Mouse (Mus musculus) lung, adult 2 months (tissue): ENCODE results near the gene Hoxd1.

Source experiments
- CTCF ChIP-seq: fragments of 200-500 bp; IDR thresholded peaks from 2 replicates; pipeline ENCODE4 v1.5.1; 2011; ENCODE audit warnings: mild to moderate bottlenecking, low read length, control low read depth; ENCODE audit not compliant: insufficient read depth
- POLR2A ChIP-seq: fragments of 200-500 bp; IDR thresholded peaks from 2 replicates; pipeline ENCODE4 v1.6.1; 2011; ENCODE audit warnings: low read depth, mild to moderate bottlenecking, control low read depth, low read length, borderline replicate concordance; ENCODE audit errors: extremely low read depth

DNA sequence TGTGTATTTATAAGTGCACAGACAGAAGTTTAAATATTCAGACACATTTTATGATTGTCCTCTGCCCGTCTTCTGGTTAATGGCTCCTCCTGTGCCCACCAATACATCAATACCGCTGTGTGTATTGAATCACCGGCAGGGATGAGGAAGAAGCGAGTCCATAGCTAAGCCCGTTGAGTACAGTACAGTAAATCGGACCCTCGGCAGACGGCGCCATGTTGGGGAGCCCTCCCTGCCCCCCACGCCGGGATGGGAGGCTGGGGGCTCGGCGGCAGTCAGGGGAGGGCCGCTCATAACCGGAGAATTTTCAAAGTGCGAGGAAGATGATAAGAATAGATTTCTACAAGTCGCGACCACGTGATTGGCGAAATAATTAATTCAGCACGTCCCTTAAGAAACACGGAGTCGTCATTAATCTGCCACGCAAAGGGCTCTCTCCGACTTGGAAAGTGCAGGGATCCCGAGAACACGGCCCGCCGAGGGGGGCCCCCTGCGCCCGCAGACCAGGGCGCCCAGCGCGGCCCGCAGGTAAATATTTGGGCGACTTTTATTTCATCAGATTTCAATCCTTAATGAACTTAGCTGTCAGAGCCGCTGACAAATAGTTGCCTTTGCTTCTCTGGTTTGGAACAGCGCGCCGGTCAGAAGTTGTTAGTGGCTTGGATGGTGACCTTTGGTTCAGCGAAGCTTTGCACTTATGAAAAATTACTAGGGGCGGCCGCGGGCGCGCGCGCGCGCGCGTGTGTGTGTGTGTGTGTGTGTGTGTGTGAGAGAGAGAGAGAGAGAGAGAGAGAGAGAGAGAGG, 30.1 kb upstream of the Hoxd1 start:
- TF ChIP-seq POLR2A (no peak), CTCF (no peak)
